Mouse (Mus musculus): Measurements from ENCODE around the gene Satb2. TPM values are rescaled to one million over a fixed set of nuclear protein-coding genes. Genes with fewer than 3 reads are reported as not detected.

Satb2 gene
- total and polyA plus RNA-seq, 3 experiments = 1.1 to 2.3 (median 2.1) TPM

DNA sequence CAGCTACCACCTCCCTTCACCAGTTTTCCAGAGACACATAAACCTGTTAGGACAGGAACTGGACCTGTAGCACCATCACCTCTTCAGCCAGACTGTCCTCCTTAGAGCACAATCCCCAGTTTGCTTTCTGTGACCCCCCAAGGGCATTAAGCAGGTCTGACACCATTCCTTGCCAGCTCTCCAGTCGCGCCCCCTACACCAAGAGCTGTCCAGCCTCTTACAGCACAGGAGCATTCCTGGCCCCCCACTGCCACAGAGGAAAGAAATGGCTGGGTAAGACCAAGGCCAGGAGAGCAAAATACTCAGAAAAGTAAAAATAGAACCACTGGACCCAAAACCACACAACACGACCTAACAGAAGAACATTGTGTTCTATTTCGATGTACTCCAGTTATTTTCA is 48.4 kb downstream of the Satb2 start:
- no peak for DNase-seq

DNA sequence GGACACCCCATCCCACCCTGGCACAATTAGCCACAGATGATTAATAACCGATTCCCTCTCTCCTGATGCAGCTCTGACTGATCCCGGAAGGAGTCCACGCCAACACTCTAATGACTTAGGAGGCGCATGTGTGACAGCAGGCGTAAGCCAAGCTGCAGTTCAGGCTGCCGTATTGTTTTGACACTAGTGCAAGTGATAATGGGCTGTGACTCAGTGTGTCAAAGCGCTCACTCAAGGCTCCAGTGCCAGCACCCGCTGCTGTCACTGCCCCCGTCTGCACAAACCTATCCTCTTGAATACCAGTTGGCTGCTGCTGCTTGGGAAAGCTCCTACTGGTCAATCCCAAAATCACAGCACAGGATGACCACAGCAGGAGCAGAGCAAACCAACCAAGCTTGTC is 49.7 kb downstream of the Satb2 start:
- DNase-seq = peak; percentile 42

DNA sequence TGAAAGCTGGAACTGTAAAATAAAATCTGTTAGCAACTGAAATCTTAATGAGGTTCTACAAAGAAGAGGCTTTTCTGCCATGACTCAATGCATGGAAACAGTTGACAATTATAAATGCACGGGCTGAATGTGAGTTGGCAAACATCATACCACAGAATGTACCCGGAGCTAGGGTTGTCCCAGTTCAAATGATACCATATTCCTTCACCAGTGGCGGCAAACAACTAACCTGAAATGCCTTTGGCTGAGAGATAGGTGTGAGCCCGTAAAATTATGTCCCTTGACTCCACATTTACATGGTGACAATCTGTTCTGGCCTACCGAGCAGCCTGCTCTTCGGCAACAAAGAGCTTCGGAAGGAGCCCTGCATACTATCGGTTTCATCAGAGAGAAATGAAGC is 58.0 kb downstream of the Satb2 start:
- DNase-seq = no peak

DNA sequence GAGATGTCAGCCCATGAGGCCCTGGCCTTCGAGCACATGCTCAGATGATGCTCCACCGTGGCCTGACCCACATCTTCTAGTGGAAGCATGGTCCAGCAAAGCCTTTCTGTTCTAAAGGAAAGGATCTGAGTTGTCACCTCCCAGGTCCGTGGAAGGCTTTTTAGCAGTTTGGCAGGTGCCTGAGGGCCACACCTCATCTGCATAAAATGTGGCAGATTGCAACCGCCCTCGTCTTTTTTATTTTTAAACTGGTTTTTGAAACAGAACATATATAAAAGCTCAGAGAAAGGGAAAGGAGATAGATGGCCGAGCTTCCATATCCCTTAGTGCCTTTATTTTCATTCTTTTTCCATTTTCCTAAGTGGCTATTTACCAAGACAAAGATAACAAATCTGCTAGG is 64.2 kb downstream of the Satb2 start:
- no peak for DNase-seq

DNA sequence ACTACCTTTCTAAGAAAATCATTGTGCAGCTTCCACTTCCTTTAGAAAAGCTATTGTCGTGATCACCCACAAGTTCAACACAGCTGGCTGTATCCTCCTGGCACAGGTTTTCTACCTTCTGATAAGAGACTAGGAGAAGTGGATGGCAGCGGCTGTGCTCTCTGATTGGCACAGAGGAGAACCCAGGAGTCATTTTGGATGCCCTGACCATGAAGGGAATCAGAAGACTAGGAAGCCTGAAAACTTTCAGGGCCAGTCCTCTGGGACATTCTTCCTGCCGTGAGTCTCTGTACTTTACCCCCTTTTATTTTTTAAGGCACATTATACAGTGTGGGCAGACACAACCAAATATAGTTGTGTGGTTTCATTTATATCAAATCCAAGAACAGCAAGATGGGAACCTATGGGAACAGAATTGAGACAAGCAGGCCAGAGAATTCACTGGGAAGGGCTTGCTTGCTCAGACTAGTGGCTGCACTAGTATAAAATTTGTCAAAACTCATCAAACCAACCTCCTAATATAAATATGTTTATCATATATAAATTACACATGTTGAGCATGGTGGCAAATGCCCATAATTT is 77.7 kb downstream of the Satb2 start:
- DNase-seq = no peak

DNA sequence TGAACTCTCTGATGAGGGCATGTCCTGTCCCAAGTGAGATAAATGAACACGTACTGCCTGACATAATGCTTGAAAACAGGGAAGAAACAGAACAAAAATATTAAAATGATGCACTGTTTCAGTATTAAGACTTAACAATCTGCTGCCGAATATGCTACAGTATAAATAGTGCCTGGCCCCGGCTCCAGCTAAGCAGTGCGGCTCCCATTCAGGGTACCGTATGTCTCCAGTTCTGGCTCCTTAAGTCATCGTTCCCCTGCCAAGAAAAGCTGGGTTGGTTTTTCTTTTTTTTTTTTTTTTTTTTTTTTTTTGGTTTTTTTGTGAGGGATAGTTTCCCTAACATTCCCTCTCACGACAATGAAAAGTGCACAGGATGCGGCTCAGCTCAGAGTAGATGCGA is 78.3 kb downstream of the Satb2 start:
- no peak for DNase-seq

DNA sequence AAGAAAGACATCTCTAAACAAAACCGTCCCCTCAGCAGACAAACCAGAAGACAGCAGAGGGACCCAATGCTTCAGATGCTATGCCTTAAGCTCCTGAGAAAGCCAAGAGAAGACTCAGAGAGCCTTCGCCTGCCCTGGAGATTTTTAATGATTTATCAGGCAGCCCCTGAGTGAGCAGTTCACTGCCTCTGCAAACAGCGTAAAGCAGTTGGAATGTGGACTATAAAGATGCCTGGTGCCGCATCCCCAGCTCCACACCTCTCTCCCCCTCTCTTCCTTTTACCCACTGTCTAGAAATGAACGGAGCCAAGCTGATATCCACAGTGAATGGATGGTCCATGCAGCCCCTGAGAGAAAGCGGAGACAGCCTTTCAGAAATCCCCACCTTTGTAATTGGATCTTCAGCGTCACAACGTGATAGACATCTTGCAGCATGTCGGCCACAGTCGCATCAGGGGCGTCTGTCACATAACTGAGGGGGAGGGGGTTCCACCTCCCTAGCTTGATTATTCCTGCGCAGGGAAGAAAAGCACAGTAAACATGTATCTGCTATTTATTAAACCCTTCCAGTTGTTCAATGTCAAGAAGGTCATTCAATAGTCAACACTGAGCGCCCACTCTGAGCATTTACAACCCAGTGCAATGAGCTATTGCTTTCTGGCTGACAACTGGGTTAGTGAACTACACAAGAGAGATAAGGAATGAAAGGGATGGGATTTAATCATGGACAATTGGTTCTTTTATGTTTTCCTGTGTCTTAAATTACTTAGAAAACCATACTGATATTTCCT is 79.6 kb downstream of the Satb2 start:
- no peak for DNase-seq

DNA sequence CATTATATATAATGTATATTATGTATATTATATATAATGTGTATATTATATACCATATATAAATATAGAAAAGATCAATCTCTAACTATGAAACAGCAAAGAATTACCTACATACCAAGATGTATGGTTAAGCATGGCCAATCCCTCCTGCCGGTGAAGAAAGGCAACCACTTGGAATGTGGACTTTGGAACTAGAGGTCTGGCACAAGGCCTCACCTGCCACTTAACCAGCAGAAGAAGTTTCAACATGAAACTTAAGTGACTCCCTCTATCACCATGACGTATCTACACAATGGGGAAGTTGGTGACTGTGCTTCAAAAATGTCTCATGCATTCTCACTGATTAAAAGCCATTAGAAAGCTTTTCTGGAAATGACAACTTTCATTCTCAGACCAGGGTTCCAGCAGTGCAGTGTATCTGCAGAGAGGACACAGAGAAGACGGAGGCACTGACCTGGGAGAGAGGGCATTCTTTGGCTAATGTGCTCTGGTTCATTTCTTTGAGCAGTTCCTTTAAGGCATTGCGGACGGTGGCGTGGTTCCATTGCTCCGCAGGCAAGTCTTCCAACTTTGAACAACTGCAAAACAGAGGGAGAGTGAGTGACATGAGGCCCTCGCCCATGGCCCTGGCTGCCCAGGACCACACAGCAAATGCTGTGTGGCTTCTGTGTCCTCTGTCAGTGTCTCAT is 80.8 kb downstream of the Satb2 start:
- DNase-seq = no peak

DNA sequence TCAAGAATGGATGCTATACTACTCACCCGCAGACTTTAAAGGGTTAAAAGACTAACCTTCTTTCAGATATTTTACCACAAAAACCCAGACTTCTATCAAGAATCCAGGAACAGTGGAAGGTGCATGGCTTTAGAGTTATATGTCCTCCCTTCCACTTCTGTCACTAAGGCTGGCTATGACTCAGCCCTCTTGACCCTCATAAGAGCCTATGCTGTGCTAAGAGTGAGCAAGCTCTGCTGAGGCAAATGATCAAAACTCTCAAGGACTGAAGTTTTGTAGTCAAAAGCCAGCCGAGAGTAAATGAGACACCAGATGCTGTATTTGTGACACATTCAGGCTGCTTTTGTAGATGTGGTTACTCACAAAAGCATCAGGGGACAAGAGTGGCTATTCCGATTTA is 81.8 kb downstream of the Satb2 start:
- DNase-seq = peak; percentile 64

DNA sequence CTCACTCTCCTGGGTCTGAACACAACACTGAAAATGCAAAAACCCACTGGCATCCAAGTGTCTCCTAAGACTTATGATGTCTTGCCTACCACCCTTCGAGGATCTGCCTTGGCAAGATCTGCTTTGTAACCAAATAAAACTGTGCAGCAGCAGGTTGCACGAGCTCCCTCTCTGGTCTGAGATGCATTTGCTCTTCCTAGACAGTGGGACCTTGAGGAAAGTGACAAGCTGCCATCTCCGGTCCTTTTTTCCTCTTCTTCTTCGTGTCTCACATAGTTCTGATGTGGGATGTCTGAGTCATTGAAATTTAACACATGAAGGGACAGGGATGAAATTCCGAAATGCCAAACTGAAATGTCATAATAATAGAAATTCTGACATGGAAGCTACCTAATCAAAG is 85.7 kb downstream of the Satb2 start:
- no peak for DNase-seq

DNA sequence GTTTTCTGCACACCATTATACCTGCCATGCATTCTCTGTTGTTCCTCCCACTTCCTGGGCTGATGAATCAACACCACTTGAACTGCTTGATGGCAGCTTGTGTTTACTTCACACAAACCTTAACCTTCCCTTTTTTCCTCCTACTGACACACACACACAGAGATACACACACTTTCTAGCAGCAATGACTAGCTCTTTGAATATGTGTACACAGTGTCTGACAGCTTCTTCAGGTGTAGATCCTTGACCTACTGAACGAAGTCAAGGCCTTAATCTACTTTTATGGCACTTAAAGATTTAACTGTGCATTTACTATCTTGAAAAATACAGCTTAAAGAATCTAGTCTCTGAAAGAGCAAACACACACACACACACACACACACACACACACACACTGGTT is 89.5 kb downstream of the Satb2 start:
- no peak for DNase-seq

DNA sequence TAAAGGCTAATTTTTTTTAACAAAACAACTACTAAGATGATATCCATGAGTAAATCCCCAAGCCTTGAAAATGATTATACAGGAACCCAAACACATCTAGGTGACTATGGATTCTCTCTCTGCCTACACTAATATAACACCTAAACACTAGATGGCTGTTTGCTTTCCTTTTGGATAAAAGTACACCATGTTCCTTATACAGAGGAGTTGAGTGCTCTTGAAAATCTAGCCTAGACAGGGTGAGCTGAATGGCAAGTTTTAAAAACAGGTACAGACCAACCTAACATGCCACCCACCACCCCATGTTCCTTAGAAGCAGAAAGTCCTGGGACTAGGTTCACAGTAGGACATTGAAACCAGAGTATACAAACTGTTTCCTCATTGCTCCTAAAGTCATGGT is 90.9 kb downstream of the Satb2 start:
- no peak for DNase-seq

DNA sequence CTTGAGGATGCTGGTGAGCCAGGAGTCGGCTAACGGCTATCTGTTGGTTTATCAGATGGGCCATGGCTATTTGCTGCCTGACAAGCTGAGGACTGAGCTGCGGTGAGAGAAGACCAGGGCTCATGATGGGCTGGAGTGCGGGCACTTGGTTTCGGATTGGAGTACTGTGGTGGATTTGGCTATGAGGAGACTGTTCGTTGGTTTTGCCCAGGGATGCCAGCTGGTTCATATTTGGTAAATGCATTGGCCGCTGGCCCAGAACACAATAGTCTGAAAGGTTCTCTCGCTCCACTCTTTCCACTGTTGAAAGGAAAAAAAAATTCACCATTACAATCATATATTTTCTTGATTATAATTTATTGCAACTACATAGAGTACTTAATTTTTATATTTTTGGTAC is 107.0 kb downstream of the Satb2 start:
- no peak for DNase-seq

DNA sequence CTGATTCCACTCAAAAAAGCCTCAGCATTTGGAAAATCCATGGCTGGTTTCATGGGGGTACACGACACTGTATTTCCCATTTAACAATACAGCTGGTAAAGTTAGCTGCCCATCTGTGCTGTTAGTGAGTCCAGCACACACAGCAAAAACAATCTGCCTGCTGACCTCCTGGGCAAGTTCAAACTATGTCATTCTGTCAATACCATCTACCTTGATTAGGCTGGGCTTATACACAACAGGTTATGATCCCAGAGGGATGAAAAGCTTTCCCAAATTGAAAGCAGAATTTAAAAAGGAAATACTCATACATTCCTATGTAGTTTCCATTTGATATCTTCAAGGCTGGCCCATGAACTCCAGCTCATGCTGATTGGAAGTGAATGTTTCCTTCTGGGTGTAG is 113.2 kb downstream of the Satb2 start:
- no peak for DNase-seq

DNA sequence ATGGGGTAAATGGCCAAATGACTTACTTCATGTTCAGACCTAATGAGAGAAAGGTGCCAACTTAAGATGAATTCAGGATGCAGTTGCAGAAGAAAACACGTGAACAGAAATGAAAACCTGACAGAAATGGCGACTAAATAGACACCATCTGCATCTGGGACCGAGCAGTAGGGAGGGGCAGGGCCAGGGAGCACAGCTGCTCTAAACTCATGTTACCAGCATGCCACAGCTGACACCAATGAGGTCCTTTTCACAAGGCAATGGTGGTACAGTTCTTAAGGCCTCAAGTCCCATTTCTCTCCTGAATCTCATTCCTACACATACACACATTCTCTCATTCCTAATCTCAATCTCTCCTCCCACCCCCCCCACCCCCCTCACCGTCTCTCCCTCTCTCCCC is 115.7 kb downstream of the Satb2 start:
- DNase-seq = no peak

DNA sequence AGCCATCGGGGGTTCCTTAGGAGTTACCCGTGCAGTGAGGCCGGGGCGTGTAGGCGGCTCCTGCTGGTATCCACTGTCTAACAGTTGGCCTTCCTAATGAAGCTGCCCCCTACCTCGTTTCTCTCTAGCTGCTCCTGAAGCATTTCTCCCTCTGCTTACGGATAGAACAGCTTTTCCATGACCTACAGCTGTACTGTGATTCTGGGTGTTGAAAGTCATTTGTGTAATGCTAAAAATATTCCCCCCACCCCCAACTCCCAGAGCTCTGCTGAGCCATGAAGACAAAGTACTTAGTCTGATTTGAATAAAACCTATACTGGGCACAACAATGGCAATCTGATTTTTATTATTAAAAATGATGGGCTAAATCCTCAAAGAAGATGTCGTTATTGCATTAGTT is 121.2 kb downstream of the Satb2 start:
- DNase-seq = no peak

DNA sequence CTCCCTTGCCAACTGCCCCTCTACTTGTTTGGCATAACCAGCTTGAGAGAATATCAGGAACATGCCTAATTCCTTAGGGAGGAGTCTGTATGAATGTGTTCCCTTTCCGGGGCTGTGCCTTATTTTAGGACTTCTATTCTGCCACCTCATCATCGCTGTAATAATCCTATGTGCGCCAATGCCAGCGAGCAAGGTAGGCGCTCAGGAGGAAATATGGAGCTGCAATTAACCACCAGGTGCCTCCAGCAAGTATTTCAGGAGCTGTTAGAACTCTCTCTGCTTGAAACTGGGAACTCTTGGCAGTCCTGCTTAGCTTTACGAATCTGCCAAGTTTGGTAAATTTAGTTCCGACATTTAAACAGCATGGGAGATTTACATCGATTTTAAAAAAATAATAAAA is 128.0 kb downstream of the Satb2 start:
- DNase-seq = no peak

DNA sequence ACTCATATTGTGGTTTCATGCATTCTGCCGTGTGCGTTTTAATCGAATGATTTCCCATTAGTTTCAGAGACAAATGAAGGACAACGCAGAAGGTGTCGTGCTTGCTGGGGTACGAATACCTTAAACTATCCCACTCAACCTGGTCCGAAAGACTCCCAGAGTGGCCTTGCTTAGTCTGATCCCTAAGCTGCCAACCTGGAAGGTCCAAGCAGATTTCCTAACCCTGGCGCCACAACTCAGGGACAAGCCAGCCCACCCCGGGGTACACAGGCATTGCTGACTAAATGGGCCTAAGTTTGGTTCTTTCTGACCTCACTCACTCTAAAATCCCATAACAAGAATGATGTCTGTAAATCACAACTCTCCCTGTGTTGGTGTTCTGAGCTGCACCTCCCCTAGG is 132.1 kb downstream of the Satb2 start:
- DNase-seq = no peak

DNA sequence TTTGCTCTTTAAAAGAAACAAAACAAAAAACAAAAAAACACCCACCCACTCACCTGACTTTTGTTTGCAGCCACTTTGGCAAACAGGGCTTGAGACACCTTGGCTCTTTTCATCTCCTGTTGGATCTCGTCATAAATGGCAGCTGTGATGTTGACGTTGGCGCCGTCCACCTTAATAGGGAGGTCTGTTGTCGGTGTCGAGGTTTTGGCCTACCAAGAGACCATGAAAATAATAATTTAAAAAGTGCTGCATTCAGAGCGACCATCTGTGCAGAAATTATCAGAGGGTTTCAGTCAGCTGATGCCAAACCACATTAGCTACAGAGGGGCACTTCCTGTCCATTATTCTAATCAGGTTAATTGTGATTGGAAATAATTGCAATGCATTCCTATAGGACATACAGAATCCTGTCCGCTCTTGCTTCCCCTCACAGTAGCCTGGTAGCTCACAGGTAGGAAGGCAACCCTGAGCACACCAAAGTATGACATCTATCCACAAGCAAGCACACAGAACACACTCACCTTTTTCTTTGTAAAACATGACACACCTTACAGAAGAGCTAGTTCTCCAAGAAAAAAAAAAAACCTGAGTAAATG is 132.8 kb downstream of the Satb2 start:
- DNase-seq = no peak

DNA sequence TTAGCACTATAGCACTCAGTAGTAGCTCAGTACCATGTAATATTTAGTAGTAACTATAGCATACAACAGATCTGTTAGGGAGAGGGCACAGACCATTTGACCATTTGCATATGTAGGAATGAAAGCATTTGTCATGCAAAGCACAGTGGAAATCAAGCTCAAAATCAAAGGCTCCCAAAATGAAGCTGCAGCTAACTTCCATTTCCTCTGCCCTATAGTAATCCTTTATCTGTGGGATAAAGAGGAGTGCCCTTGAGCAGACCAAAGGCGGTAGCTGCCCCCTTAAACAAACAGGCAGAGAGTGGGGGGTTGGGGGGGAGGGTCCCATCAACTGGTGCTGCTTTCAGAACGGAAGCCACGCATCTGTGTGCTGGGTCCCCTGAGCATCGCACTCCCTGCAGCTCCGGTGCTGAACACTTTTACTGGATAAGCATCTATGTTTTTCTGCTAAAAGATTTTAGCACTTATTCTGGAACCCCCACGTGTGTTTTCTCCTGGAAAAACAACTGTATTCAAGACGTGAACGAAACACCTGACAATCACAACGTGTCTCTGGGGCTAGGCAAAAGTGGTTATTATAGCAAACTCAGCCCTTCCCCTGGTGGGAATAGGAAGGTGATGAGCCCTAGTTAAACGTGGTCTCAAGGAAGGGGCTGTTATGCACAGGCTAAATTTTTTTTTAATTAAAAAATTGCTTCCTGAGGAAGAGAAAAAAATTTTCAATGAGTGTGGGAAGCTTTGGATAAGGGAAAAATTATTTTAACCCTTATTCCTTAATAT is 133.7 kb downstream of the Satb2 start:
- DNase-seq = no peak

DNA sequence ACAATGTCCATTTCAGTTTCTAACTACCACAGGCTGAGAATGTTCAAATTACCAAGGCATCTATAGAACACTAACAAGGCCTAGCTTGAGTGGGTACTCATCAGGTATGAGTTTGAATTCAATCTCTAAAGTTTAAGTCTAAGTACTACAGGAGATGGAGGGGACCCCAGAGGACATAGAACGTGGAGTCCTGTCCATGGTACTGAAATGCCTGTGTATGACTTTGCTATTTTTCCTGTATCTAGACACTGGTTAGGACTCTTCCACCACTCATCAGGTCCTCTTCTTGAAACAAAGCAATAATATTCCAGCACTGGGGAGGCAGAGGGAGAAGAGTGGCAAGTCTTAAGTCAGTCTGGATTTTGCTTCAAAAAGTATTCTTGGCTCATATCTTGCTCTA is 139.5 kb downstream of the Satb2 start:
- DNase-seq = no peak

Measured in adrenal gland, adult 2 months (tissue).